Mouse (Mus musculus) lung, postnatal 10 days (tissue): Measurements from ENCODE around the gene Ypel2.
A peak's percentile ranks its signal among the peaks of the same experiment; 100 is the strongest.

ENCODE experiments used
- DNase-seq: peaks from one replicate; pipeline ENCODE4 v3.0.0; 2021

The Ypel2 gene

DNA sequence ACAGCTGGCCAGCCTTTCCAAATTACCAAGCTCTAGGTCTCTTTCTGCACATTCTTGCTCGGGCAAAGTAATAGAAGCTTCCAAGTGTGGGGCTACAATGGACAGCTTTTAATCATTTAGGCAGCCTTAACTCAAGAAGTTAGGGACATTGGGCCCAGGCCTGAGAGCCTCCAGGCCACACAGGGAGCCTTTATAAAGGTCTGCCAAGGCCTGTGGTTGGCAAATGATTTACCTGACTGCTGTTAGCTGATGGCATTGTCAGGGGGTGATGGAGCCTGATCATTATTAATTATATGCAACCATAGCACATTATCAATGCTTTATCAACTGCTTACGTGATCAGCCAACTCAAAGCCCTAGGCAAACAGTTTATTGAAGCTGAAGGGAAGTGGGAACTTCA is 33.2 kb downstream of the Ypel2 start:
- DNase-seq = no peak

DNA sequence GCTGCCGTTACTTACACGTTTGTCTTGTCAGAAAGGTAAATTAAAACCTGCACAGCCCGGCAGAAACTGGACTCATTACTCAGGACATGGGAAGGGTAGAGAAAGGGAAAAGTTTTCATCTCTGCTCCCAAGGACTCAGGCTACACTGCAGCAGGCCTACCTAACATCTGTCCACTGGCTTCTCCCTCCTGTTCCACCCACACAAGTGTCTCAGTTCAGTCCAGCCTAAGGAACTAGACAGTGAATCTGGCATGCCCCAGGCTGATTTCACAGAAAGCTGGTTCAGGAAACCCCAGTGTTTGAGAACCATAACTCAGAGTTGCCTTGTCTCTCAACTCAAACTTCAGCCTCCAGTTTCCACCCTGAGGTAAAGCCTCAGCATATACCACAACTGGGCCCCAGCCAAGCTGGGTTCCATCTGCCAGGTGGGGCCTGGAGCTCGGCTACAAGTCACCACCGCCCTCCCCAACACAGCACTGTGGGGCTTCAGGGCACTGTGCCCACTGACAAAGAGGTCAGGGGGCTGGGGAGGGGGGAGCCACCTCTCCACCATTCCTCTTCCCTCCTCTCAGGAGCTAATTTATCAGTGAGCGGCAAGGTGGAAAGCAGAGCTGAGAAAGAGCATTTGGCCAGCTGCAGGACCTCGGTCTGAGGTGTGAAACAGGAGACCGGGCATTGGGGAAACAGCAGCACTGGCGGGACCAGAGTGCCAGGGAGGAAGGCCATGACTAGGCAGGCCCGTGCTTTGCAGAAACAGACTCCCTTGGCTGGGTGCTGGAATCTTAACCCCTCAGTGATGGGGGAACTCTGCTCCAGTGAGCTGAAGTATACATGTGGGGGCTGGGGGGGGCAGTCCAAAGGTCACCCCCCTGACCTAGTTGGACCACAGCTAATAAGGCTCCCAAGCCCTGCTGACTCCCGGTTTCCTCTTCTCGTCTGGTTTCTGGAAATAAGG is 34.5 kb downstream of the Ypel2 start:
- peak; percentile 32 for DNase-seq

DNA sequence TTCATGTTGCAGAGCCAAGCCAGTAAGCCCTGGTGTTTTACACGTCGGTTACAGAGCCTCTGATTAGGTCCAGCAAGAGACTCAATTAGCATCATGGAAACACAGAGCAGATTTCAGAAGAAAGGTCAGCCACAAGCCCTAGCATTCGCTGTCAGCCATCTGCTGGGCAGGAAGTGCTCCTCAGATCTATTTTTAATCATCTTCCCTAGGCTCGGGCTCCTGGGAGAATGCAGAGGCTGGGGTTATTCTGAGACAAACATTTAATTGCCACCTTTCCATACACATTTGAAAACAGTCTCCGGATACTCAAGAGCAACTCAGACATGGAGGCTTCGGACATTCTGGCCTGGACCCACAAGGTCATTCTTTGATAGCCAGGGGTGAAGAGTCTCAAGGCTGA is 35.3 kb downstream of the Ypel2 start:
- DNase-seq = peak; percentile 54

DNA sequence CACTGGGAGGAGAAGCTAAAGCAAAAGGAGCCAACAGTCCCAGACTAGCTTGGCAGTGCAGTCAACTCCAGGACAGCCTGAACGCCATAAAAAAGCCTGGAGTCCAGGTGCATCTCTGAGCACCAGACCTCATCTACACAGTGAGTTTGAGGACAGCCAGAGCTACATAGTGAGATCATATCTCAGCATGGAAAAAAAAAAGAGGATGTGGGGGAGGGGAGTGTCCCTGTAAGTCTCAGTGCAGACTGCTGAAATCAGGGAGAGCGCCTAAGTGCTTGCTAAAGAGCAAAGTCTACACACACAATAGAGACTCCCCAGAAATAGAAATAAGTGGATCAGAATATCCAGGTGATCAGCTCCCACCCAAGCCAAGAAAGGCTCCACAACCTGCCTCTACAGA is 37.1 kb downstream of the Ypel2 start:
- DNase-seq = peak; percentile 33

DNA sequence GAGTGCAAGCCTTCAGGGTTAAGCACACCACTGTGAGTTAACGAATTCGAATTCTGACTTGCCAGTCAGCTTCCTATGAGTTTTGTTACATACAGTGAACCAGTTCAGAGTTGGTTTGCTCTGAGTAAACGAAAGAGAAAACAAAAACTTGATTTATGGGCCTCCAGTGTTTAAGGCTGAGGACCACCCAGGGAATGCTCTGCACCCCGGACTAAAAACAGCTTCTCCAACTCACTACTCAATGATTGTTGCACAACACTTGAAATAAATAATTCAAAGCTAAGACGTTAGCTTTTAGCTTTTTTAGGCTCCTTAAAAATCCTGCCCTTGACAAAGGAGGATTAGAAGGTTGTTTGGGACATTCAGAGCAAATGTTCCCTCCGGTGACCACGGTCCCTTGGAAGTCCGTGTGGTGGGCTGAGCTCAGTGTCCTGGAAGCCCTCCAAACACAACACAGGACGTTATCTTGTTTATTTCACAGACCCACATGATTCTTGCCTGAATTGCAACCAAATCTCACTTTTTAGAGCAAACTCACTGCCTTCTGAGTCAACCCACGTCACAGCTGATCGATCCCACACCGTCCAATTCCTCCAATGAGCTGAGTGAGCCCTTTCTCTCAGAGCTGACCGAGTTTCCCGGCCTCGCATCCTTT is 38.8 kb downstream of the Ypel2 start:
- DNase-seq = peak; percentile 65

DNA sequence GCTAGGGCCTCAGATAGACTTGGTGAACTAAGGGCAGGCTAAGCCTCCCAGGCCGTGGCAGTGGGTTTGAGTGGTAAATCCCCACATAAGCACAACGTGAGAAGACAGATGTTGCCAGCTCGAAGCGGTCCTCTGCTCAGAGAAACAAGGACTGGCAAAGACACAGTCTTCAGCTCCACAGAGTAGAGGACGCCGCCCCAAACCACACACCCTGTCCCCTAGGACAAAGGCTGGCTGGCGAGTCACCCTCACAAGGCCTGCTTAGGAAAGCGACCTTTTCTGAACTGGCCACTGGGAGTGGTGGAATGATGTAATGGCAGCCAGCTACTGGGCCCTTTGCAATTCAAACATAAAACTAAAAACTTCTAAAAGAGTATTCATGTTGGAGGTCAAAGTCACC is 40.4 kb downstream of the Ypel2 start:
- DNase-seq = peak; percentile 21

DNA sequence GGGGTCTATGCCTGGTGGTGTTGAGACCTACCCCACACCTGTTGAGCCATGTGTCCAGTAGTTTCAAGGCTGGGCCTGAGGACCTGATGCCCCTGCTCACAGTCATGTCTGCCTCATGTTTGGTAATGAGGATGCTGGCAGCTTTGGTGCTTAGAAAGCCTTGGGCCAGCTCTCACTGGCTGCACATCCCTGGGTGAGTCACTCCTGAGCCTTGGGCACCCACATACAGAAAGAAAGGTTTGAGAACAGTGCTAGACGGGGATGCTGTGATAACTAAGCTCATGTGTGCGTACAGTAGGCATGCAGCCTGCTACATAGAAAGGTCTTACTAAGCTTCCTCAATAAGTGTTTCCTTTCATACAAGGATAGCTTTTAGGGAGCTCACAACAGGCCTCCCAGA is 40.8 kb downstream of the Ypel2 start:
- DNase-seq = no peak

DNA sequence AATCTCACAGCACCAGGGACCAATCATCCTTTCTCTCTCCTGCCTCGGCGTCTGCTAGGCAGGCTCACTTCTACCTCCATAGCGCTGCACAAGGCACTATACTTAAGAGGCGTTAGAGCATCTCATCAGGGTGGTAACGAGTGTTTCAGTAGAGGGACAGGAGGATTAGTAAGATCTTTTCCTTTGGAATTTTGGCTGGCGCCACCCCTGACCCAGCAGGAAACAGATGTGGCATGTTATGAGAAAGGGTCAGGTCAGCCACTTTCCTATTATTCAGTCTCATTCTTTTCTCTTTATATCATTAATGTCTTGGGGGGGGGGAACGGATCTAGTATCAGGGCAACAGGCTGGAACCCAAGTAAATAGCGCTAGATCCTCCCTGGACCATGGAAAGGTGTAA is 41.8 kb downstream of the Ypel2 start:
- peak; percentile 21 for DNase-seq

DNA sequence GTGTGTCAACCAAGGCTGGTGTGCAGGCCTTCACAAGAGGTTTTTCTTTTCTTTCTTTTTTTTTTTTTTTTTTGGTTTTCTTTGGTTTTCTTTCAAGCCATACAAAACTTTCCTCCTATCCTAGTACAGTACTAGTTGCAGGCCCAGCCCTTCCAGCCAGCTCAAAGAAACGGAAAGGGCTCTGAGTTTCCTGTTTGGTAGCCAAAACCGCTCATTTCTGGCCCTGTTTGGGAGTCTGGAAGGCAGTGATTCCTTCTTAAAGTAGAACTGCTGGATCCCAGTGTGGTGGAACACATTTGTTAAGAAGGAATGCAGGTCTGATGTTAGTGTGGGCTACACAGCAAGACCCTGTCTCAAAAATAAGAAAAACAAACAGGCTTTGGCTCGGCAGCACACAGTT is 43.0 kb downstream of the Ypel2 start:
- peak; percentile 55 for DNase-seq

DNA sequence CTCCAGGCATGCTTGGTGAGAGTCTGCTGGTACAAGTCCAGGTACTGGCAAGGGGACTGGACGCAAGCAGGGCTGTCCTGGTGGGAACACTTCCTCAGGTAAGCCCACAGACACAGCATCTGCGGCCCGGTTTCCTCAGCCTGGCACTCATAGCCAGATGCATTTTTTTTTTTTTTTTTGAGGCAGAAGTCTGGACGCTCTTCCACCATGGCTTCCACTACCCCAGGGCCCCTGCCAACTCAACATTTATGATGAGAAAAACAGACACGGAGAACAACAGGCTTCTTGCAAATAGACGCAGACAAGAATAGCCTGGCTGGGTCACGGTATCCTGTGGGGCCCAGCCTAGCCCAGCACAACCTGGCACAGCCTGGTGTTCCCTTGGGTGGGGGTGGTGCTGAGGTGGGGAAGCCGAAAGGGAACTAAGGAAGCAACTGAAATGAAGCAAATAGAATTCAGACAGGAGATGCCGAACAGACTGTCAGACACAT is 43.5 kb downstream of the Ypel2 start:
- DNase-seq = peak; percentile 65

DNA sequence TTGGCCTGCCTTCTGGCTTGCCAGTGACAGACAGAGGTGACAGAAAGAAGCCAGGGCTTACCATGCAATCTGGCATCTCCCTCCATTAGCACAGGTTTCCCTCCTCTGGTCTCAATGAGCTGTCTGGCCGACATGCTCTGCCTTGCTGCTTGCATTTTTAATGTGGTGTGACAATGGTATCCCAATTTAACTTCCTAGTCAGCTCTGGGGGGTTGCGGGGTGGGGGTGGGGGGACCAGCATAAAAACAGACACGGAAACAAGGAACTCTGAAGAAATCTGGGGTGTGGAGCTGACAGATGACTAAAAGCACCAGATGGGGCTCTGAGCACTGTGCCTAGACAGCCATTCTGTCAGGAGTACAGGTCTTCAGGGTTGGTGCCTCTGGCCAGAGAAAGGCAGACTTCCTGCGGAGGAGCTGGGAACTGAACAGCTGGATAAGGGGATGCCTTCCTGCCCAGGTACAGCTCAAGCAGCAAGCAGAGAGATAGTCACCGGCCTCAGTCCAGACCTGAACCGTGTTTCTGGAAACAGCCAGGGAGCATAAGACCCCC is 46.8 kb downstream of the Ypel2 start:
- no peak for DNase-seq

DNA sequence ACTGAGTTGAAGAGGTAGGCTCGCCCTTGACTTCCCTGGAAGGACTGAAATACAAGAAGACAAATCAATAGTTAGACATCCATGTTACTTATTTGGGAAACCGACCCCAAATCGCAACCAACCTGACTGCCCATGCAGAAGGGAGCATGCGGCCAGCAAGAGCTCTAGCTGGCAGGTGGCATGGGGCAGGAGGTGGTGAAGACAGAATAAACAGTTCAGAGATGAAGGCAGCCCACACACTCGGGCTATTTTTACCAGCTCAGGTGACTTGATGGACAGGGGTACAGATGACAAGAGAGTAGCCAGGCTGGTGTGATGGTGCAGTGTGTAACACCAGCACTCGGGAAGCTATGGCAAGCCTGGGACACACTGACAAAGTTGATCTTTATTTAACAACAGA is 47.6 kb downstream of the Ypel2 start:
- DNase-seq = no peak

DNA sequence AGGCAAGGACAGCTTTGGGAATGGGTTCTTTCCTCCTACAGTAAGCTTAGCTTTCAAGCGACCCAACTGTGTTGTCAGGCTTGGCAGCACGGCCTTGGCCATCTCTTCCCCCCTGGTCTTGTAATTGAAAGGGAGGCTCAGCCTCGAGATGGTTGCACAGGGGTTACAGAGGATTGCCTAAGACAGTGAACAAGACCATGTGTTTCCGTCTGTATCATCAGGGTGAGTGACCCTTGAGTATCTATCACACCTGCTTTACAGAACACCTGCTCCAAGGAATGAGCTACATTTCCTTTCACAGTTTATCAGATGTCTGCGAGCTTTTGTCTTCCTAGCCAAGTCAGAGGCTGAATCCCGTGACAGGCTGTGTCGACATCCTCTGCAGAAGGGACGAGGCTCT is 48.4 kb downstream of the Ypel2 start:
- DNase-seq = no peak

DNA sequence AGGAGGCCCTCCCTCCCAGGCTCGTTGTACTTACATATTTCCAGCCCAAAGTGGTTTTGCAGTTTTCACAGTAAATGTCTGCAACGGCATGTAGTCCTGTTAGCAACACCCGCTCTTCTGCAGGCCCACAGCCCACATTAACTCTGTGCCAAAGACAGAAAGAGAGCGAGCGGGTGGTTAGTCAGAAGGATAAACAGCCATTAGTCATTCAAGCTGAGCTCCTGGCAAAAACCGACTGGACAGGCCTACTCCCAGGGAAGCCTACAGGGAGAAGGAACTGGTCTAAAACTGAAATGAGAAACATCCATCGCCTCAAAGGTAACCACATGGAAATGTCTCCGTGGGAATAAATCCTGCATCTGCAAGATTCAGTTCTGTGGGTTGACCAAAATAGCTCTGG is 49.0 kb downstream of the Ypel2 start:
- peak; percentile 62 for DNase-seq

DNA sequence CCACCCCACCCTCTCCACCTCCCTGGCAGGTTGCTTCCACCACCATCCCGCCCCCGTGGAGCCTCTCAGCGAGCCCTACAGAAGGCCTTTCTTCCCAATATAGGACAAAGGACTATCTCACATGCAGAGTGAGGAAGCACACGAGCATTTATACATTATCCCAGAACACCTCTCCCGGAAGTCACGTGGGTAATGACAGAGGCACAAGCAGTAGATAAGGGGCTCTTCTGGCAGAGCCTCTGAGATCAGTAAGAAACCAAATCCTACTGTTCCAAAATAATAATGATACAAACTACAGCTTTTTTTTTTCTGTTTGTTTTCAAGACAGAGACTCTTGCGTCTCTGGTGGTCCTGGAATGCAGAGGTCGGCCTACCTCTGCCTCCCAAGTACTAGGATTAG is 51.6 kb downstream of the Ypel2 start:
- no peak for DNase-seq

DNA sequence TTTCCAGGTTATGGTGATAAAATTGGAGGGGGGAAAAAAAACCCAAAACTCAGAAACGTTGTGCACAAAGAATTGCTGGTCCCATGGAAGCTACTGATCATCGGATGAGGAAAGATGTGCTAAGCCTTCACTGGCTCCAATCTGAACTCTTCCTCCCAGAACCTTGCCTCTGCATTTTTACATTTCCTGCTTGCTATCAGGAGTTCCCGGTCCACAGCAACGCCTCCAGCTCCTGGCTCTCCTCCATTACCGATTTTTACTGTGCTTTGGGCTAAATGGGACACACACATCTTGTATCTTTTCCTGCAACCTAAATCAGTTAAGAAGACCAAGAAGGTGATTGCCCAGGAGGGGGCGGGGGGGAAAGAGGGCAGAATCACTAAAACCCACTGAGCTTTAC is 54.0 kb downstream of the Ypel2 start:
- DNase-seq = no peak

DNA sequence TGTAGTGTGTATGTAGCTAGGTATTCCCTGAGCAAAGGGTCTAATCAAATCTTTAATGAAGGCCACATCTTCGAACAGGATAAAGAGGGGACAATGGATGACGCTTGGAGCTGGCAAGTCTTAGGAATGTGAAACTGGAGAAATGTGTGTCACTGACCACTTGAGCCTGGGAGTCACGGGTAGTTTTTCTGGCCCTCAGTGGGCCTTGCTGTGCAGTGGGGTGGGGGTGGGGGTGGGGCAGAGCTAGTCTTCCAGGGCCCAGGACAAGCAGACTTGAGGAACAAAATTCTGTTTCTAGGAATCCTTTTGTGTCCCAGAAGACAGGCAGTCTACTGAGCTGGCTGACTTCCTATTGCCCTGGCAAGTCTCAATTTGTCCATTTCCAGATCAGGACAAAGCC is 55.0 kb downstream of the Ypel2 start:
- no peak for DNase-seq

DNA sequence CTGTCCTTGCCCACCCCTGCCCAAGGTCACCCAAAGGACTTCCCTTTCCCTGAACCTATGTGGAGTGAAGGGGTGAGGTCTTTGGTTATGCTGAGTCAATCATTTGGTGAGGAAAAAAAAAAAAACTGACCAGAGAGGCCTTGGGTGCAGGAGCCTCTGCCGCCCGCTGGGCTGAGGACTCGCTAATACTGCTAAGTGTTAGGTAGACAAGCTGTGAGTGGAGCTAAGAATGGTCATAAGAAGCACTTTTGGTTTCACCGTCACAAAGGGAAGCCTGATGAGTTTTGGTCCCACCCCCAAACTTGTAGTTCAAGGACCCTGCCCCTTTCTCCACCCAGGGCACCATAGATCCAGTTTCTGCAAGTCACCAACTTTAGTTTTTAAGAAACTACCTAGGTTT is 55.4 kb downstream of the Ypel2 start:
- no peak for DNase-seq

DNA sequence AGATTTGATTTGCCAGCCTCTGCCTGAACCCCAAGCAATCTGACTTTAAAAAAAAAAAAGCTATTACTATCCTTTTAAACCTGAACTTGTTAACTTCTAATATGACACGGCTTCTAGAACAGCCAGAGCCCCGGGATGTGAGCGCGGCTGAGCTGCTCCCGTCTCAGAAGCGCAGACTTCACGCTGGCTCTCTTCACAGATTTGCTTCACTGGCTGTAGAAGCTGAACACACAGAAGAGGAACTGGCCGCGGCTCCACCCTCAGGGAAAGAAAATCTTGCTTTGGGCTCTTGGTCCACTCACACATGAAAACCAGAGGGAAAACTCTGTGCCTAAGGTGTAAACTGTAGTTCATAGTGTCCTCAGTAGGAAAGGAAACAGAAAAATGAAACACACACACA is 56.6 kb downstream of the Ypel2 start:
- no peak for DNase-seq

DNA sequence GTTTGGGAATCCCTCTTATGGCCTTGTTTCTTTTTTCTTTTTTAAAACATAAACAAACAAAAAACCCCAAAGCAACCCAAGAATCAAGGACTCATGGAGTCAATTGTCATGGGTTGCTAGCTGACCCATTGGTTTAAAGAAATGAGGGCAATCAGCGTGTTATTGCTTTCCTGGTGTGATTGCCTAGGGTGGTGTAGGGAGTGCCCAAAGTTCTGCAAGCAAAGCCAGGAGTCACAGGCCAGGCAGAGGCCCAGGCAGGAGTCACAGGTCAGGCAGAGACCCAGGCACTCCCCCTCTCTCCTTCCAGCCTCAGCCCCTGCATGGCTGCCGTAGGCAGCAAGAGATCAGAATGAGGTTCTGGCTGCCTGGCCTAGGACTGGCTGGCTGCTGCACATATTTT is 58.6 kb downstream of the Ypel2 start:
- no peak for DNase-seq

DNA sequence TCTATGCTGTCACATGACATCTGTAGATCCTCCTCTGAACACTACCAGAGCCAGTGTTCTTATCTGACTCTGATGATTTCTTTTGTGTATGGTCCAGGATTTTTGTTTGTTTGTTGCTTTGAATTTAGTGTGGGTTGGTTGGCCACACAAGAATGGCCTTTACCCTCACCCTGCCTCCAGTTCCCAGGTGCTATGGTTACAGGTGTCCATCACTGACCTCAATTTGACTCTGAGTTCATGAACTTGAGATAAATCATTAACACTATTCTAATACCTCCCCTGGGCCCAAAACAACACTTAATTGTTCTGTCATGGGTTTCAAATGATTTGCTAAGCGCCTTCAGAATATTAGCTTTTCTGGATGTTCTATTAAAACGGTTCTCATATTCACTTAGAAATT is 61.3 kb downstream of the Ypel2 start:
- DNase-seq = no peak

DNA sequence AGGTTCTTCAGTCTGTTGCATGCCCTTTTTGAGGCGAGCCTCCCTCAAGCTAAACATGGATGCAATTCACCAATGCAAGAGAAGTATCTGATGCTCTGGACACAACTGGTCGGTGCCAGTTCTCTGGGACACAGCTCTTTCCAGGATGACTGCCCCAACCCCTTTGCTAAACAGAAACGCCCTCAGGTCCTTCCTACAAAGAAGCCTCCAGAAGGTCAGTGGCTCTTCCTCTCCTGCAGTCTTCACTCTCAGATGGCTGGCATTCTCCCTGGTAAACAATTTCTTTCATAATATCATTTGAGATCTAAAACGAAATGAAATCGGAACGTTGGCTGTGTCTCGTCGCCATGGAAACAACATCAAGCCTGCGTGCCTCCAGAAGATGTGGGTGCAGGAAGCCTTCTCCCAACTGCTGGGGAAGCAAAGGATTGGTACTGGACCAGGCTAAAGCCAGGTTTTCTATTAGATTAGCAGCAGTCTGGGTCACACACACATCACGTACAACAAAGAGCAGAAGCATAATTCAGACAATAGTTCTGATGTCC is 62.8 kb downstream of the Ypel2 start:
- no peak for DNase-seq

DNA sequence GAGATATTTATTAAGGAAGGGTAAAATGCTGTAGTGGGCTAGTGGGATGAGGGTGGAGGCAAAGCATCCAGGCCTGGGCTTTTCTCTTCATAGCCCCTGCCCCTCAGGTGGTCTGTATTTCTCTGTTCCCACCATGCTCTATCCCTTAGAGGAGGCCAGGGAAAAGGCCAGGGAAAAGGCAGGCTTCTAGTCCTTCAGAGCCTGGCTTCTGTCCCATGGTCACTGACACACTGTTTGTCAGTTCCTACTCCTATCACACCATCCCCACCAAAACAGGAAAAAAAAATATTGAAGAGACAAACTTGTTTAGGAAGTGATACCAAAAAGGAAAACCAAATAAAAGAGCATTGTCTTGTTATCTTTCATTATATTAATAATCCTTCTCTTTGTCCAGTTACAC is 63.5 kb downstream of the Ypel2 start:
- no peak for DNase-seq

DNA sequence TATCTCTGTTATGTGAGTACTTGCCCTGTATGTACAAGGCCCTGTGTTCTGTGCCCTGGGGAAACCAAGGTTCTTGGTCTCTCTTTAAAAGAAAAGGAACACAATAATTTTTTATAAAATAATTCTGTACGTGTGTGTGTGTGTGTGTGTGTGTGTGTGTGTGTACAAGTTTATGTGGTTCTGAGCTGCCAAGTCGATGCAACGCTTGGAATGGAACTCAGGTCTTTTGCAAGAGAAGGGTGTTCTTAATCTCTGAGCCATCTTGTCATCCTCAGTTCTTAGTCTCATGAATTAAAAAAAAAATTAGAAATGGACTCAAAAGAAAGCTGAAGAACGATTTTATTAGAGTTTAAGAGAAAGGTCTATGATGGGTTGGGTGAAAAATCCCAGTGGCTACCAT is 64.0 kb downstream of the Ypel2 start:
- no peak for DNase-seq
